Mouse (Mus musculus) gastrocnemius, postnatal 10 days (tissue): ENCODE measurements at regions not wholly inside any gene's neighbourhood (a gene's known extent, or its start where the extent isn't known, plus 50 kb on each side); places are given as distances from the start of the nearest gene placed in this dataset.

Experiments used
- DNase-seq: peaks from one replicate; pipeline ENCODE4 v3.0.0; 2021; ENCODE audit warnings: mixed read lengths

DNA sequence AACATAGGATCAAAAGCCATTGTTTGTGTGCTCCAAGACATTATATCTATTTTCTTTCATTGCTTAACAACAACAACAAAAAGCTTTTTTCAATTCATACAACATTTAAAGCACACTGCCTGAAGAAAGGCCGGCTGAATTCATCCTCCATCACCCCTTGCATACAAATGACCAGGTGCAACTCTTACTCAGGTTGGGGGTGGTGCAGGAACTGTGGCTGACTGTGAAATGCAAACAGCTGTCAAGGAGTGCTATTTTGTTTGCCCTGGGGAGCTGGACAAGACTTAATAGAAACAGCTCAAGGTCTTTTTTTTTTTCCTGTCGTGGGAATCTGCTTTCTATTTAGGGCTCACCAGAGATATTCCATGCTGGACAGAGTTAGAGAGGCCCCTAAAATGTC lies 406.6 kb upstream of the Cldn34d start:
- DNase-seq = no peak

- DNase-seq = no peak
These were observed 411.2 kb upstream of the Cldn34d start for GRCm38 (mm10) chrX:77013890-77014289.

GRCm38 (mm10) chrX:77050401-77051381 lies 448.0 kb upstream of the Cldn34d start:
- peak; percentile 14 for DNase-seq

- no peak for DNase-seq
These were observed 449.3 kb upstream of the Cldn34d start for GRCm38 (mm10) chrX:77052036-77052435.

- no peak for DNase-seq
These were observed 431.0 kb upstream of the Tbl1x start for GRCm38 (mm10) chrX:77079776-77080175.

GRCm38 (mm10) chrX:77082716-77083115 lies 428.1 kb upstream of the Tbl1x start:
- no peak for DNase-seq

DNA sequence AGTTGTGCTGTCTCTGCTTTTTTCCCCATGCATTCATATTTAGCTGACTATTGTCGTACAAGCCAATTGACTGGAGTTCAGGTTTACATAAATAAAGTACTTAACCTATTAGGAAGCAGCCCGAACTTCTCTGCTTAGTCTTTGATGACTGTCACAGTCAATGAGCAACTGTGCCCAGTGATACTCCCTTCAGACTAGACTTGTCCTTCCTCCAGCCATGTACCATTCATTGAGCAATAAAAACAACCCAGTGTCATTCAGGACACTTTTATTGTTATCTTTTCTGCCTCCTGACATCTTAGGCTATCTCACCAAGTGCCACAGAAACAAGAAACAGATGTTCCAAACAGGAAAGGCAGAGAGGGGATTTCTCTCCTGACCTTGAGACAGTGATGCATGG lies 389.1 kb upstream of the Tbl1x start:
- DNase-seq = no peak
